Mouse (Mus musculus) c-Kit-positive CD71-positive TER-119-negative erythroid progenitor cells, embryonic 14.5 days (primary cell): ENCODE measurements around the gene Ndufab1.
"Not testable (repeated sequence)": the region's sequence is repeated elsewhere in the genome, so short reads cannot be mapped to it uniquely, and the experiment has no call there.

Experiments used
- DNase-seq: peaks from one replicate; pipeline ENCODE4 v3.0.0-alpha.2; 2013; ENCODE audit warnings: low read depth

The Ndufab1 gene

GRCm38 (mm10) chr7:122101747-122102244, at the start of gene Ndufab1:
TSS of gene Ndufab1 (minus strand) at chr7:122101886.
- DNase-seq, result peak; percentile 80

GRCm38 (mm10) chr7:122140991-122141390, 39.3 kb upstream of the Ndufab1 start:
- DNase-seq, result no peak

DNA sequence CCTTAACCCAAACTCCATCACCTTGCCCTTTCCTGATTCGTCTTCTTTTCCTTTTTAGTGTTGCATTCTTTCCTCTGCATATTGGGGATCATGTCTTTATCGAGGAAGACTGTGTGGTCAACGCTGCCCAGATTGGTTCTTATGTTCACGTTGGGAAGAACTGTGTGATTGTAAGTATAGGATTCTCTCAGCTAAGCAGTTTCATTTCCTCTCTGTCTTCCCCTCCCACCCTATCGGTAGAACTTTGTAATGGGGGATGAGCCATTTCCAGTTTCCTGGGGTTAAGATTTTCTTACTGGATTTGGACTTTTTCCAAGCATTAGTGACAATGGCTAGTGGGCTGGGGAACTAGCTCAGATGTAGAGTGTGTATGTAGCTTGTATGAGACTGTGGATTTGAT, 36.5 kb upstream of the Ndufab1 start:
- DNase-seq, result no peak

DNA sequence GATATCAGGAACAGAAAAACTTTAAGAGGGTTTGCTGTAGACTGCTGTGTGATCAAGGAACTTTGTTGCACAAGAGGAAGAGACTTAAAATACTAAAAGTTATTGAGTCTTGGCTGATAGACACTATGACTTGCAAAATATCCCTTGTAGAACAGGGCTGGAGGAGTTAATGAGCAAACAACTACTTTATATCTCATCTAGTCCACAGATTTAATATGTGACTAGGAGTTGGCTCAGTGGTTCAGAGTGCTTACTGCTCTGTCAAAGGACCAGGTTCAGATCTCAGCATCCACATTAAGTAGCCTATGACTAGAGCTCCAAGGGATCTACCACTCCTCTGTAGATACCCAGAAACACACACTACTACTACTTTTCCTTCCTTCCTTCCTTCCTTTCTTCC, 35.4 kb upstream of the Ndufab1 start:
- no peak for DNase-seq

DNA sequence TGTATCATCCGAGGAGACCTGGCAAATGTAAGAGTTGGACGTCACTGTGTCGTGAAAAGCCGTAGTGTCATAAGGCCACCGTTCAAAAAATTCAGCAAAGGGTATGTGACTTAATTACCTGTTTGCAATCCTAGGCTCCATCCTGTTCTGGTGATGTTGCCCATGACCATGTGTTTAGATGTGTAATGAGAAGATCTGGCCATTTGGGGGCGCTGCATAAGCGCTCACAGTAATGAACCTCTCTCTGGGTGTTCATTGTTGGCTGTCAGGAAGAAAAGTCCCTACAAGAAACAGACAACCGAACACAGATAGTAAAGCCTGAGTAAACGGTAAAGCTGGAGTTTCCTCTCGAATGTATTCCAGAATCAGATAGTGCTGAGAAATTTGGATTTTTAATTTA, 33.4 kb upstream of the Ndufab1 start:
- DNase-seq, result peak; percentile 52

DNA sequence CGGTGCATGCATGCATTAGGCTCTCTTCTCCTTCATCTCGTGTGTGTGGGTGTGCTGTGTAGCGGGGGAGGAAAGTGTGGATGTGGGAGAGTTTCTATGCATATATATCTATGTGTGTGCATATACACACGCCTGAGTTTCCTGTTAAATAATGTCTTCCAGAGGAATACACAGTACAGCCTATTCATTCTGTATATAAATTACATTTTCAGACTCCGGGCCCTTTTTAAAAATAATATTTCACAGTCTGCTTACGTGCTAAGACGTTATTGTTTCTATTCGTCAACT, 31.6 kb upstream of the Ndufab1 start:
- DNase-seq, result no peak

GRCm38 (mm10) chr7:122132497-122133337, 31.0 kb upstream of the Ndufab1 start, which contains the start of the genes Palb2 and Dctn5:
TSS of gene Palb2 (minus strand) at chr7:122132985.
TSS of gene Dctn5 (plus strand) at chr7:122133041.
- DNase-seq, result peak; percentile 99

DNA sequence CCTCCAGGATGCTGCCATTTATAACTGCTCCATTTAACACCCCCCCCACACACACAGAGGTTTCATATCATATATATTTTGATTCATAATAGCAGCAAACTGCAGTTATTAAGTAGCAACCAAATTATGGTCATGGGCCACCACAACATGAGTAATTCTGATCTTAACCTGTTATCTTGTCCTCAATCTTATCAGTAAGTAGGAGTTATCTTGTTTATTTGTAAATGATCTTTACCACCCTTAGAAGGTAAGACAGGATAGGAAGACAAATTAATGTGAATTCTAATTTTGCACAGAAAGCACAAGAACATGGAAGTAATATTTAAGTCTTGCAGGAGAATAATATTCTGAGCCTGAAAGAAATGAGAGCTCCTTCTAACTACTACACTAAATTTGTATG, 30.1 kb upstream of the Ndufab1 start:
- peak; percentile 7 for DNase-seq

- no peak for DNase-seq
Observed at GRCm38 (mm10) chr7:122126946-122127345, 25.3 kb upstream of the Ndufab1 start.

DNA sequence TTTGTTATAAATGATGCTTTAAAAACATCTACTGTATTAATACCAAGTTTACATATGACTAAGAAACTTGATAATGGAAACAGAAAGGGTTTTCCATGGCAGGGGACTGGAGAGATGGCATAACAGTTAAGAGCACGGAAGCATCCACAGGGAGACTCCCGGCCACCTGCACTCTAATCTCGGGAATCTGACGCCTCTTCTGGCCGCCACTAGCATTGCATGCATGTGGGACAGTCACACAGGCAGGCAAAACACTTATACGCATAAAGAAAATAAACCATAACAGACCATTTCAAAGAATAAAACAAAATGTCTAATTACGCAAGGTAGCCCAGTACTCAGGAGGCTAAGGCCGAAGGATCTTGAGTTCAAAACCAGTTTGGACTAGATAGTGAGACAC, 23.9 kb upstream of the Ndufab1 start:
- DNase-seq, result no peak

GRCm38 (mm10) chr7:122123518-122123917, 21.8 kb upstream of the Ndufab1 start:
- DNase-seq, result no peak

DNA sequence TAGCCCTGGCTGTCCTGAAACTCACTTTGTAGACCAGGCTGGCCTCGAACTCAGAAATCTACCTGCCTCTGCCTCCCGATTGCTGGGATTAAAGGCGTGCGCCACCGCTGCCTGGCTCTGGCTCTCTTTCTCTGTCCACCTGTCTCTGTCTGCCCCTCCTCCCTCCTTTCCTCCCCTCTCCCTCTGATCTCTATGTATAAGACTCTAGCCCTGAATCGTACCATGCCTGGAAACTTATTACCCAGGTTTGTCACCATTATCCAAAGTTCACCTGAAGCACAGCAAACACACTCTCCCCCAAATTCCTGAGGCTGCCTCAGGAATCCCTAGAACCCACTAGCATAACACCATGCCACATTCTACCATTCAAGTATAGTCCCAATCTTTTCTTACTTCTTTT, 6.5 kb upstream of the Ndufab1 start:
- no peak for DNase-seq

DNA sequence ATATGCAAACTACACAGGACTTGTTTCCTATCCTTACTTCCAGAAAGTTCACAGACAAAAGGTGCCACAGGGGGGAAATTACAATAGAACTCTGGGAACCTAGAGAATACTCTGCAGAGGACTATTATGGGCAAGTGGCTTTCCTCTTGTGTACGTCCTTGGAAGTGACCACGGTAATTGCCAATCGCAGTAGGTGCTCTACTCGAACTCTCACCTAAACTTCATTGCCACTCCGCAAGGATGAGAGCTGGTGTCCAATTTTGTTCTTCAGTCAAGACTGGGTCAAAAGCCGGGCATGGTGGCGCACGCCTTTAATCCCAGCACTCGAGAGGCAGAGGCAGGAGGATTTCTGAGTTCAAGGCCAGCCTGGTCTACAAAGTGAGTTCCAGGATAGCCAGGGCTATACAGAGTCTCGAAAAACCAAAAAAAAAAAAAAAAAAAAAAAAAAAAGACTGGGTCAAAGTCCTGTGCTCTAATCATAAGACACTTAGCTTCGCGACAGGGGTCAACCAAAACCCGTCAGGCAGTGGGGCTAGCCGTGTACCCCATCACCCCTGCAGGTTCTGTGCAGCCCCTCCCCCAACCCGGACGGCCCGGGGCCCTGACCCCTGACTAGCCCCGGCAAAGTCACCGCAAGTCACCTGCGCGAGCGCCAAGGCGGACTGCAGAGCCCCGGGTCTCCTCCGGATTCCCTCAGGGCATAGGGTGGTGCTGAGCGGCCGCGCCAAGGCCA, 506 bp downstream of the Ndufab1 start:
- not testable (repeated sequence) for DNase-seq

- peak; percentile 48 for DNase-seq
Observed at GRCm38 (mm10) chr7:122099222-122099621, 2.5 kb downstream of the Ndufab1 start.

DNA sequence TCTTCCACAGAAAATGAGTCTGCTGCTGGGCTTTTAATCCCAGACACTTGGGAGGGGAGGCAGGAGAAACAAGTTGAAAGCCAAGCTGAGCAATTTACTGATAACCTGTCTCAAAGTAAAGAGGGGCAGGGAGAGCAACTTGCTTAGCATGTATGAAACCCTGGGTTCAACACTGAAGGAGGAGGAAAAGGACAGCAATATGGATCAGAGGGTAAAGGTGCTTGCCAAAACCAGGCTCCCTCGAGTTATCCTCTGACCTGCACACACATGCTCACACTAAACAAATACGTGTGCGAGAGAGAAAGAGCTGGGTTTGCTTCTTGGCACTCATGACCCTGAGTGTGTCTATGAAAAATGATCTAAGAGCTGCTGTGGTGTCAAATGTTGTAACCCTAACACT, 3.7 kb downstream of the Ndufab1 start:
- DNase-seq, result no peak

DNA sequence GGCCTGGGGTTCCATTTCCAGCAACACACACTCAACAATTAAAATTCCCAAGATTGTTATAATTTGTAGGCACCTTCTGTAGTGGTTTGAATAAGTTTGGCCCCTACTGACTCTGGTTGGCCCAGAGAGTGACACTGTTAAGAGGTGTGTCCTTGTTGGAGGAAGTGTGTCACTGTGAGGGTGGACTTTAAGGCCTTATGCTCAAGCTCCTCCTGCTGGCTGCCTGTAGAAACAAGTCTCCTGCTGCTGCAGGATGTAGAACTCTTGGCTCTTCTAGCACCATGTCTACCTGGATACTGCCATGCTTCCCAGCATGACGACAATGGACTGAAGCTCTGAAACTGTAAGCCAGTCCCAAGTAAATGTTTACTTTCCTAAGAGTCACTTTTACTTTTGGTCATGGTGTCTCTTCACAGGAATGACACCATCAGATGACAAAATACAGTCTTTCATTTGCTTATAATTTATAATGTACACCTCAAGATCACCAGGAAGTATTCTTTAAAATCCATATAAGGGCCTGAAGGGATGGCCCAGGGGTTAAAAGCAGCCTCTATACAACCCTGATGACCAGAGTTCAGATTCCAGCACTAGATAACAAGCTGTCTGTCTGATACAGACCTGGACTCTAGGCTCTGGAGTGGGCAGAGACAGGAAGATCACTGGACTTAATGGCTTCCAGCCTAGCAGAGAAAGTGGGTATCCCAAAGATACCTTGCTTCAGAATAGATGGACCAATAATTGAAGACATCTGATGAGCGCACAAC, 6.9 kb downstream of the Ndufab1 start:
- DNase-seq, result no peak

DNA sequence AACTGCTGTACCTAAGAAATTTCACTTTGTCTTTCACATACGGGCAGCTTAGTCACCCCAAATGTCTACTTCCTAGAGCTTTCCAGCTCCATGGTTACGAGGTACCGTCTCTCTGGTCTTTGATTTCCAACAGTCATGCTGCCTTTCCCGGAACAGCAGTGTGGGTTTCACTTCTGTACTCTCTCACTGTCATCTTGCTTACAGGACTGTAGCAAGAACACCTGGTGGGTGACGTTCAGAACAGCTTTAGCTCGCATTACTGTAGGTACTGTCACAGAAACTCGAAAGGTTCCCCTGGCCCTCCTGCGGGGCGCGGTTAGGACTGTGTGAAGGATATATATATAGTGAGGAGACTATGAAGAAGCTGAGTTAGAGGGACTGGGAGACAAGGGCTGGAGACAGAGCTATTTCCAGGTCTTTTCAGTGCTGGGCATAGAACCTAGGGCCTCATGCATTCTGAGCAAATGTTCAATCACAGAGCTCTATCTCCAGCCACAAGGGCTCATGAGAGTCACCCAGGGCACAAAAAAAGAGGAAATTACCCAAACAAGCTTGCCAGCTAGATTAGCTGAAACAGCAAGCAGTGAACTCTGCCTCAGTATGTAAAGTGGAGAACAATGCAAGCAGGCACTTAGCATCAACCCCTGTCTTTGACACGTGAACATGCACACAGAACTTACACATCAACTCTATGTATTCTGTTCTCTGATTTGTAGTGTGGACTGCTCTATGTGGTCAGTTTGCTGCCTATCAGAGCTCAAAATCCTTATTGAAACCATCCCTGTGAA, 14.3 kb downstream of the Ndufab1 start:
- no peak for DNase-seq

GRCm38 (mm10) chr7:122081071-122081470, 20.6 kb downstream of the Ndufab1 start:
- no peak for DNase-seq

DNA sequence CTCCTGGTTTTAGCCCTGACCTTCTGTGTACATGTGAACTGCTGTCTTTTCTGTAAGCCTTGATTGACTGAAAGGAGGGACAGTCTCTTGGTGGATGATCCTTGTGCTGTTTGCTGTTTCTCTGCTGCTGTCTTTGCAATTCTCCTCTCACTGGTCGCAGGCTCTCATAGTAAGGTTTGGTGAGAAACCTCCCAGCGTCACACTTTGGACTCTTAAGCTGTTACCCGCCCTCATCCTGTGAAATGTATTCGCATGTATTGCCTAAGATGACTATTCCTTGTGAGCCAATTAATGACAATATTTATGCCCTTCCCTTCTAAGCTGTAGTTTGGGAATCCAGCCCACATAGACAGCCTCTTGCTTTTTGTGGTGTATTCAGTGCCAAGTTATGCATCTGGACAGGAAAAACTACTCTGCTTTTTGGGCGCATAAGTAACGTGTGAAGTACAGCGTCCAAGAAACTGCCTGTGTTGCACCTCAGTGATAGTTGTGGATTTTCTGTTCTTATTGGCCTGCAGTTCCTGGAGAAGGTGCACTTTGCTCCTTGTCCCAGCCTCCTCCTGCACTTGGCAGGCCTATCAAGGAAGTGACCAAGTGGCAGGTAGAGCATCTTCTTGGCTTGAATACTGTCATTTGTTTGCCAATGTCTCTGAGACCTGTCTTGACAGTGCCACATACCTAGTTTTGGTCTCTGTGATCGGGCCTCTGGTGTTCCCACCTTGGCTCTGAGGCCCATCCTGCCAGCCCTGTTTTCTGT, 21.7 kb downstream of the Ndufab1 start:
- no peak for DNase-seq

GRCm38 (mm10) chr7:122074374-122074773, 27.3 kb downstream of the Ndufab1 start:
- peak; percentile 34 for DNase-seq
